Mouse (Mus musculus) embryo, embryonic 9.5 days (tissue): ENCODE results near the gene Etv2.

Source experiments
- DNase-seq: peaks from one replicate; pipeline ENCODE4 v3.0.0-alpha.2; 2017; ENCODE audit errors: extremely low spot score

Etv2 gene

DNA sequence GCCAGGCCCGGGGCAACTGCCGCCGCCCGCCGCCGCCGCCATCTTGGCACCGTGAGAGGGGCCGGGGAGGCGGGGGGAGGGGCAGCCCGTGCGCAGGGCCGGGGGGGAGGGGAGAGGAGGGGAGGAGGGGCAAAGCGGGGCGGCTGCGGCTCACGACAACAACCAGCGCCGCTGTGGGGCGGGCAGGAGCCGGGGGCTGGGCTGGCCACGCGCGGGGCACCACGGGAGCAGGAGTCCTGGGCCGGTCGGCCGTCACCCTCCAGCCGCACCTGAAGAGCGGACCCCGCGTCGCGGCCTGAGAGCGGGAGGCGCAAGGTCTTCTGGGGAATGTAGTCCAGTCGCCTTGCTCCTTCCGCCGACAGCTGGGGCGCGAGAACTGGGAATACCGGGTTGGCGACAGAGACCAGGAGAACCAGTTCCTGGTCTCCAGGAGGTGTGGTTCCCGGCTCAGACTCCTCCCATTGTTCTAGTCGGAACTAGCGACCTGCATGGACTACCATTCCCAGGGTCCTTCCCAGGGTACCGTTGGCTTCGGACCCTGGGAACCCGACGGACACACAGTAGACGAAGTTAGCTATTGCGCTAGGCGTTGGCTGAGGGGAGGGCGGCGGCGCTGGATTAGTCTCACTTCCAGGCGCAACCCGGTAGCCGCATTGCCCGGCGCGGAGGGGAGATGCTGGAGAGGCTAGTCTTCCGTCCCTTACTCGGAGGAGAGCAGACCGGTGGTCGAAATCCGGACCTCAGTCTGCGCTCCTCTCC, 46.8 kb downstream of the Etv2 start, which contains the start of gene Kmt2b:
Gene Kmt2b, minus strand, starts transcription at position 51 of the 759 bp plus-strand sequence.
- peak; percentile 96 for DNase-seq

DNA sequence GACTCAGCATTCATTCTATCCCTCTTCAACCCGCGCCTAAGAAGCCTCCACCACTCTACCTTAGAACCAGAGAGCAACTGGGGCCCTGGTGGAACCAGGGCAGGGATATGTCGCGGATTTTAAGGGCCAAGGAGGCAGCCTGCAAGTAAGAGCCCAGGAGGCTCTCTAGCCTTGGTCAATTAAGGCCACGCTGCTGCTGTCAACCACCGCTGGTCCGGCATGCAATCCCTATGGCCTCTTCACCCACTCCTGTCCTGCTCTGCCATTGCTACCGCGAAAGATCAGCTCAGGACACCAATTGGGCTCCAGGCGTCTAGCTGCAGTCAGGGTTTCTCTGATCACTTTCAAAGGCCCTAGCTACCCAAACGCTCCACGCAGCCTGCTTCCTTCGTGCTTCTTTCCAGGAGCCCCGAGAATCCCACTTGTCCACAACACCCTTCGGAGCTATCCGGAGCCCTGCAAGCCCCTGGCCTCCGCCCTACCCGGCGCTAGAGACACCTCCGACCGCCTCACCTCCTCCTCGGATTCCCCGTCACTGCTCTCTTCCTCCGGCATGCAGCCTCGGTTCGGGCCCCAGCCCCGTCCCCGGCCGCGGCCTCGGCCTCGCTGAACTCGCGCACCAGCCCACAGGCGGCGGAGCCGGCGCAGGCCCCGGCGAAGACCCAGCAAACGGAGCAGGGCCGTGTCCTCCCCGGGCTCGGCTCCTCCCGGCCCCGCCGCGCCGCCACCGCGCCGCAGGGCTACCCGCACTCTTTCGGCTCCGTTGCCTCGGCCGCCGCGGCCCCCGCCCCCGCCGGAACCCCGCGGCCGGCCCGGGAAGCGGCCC, 47.6 kb downstream of the Etv2 start:
- DNase-seq: peak; percentile 64

DNA sequence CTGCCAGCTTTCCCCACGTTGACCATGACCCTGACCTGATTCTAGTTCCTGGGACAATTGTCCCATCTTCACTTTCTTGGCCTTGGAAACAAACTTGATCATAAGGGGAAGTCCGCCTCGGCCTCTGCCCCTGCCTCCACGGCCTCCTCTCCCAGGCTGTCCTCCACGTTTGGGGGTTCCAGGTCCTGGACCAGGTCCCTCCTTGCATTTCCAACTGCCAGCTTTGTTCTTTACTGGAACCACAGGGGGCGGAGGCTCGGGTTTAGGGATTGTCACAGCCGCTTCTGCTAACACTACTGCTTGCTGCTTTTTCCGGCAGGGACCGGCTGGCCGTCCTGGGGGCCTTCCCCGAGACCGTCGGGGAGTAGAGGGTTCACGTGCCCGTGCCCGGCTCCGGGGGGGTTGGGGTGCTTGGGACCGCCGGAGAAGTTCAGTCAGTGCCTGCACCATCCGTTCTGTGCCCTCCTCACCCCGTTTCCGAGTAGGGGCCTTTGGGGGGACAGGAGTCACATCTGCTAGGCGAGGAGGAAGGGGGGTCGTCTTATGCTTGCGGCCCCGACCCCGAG, 49.1 kb downstream of the Etv2 start:
- DNase-seq: no peak

DNA sequence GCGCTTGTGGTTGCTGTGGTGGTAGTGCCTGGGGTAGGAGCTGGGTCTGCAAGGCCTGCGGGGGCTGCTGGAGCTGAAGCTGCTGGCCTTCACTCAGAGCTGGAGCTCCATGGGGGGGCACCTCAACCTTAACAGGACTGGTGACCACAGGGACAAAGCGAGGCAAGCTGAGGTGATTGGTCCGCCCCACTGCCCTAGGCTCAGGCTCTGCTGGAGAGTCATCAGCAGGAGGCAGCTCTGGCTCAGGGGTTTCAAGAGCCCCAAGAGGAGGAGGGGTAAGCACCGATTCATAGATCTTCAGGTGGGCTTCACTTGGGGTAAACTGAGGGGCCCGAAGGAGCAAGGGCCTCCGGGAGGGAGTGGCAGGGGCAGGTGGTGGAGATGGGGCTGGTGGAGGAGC, 50.5 kb downstream of the Etv2 start:
- no peak for DNase-seq

DNA sequence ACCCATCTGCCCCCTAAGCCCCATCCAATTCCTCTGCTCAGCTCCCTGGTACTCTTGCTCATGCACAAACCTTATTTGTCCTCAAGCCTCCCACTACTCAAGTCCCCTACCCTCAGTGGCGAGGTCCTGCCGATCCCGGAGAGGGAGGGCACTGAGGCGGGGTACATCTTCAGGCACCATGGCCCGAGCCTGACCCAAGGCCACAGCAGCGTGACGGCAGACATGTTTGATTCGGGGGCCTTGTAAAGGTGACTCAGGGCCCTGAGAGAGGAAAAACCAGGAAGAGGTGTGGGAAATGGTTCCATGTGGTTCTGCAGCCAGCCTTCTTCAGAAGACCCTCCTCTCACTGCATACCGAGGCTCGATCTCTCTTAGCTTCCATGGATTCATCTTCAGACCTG, 51.3 kb downstream of the Etv2 start:
- no peak for DNase-seq
